ENCODE assay signal across 9 mouse cellular contexts in genomic region chr10:115816511-115816910, GRCm38 (mm10). TPM values are rescaled to one million over a fixed set of nuclear protein-coding genes. Genes with fewer than 3 reads are reported as not detected.
DNase-seq lines count a peak whose midpoint lies in the region; ATAC-seq and TF ChIP-seq lines count a peak whose summit lies in the region.
"Had no signal": no experiment of that assay in that cellular context is flagged by ENCODE, and none has a peak within 500 bp of the region (broad histone marks: within the 10 kb centered on the region; RNA-seq: fewer than 3 reads in every experiment).

Tspan8 (plus strand) TSS chr10:115816832.

- peak within 1 kb of the TSS; percentile 88 for H3K27ac ChIP-seq in liver, embryonic 11.5 days (ENCODE audit: low read depth, low read length)
- H3K27ac ChIP-seq in gastrocnemius, adult 2 months, result peak within 1 kb of the TSS; percentile 87
- H3K27ac ChIP-seq in liver, embryonic 15.5 days (replicated peaks), result peak within 1 kb of the TSS; percentile 95
- peak within 1 kb of the TSS; percentile 79 for H3K27ac ChIP-seq in stomach, embryonic 16.5 days (ENCODE audit: low read length)
- H3K27ac ChIP-seq: limb, embryonic 12.5 days had no signal

- no peak for TF ChIP-seq CTCF in gastrocnemius, adult 2 months (IDR thresholded peaks at IDR 0.05)

- peak within 1 kb of the TSS; percentile 56 for H3K9ac ChIP-seq in liver, embryonic 11.5 days (ENCODE audit: low read depth, low read length)
- H3K9ac ChIP-seq in liver, embryonic 15.5 days, result peak within 1 kb of the TSS; percentile 66
- 0 out of 2 replicates have a peak within 1 kb of the TSS, but pooled peaks have one; percentile 44 for H3K9ac ChIP-seq in stomach, embryonic 16.5 days (ENCODE audit: low read length)
- H3K9ac ChIP-seq: limb, embryonic 12.5 days had no signal

- 0 out of 2 replicates have a peak, but pooled peaks cover 2% of the 10 kb centered on the region for H3K4me1 ChIP-seq in liver, embryonic 11.5 days (replicated peaks; ENCODE audit: control insufficient read depth, insufficient read depth, low read length)
- peaks cover 41% of the 10 kb centered on the region for H3K4me1 ChIP-seq in liver, embryonic 15.5 days (replicated peaks)
- H3K4me1 ChIP-seq in stomach, embryonic 16.5 days (ENCODE audit: control insufficient read depth, insufficient read depth, low read length), result no peaks in the 10 kb centered on the region; the same call in 1 of the 2 replicates

- intact Hi-C loops in gastrocnemius, adult 2 months (cut with DNase I), result no loop called here

- peak within 1 kb of the TSS; percentile 54 for H3K4me2 ChIP-seq in liver, embryonic 11.5 days
- peak within 1 kb of the TSS; percentile 61 for H3K4me2 ChIP-seq in liver, embryonic 15.5 days
- H3K4me2 ChIP-seq in stomach, embryonic 16.5 days (ENCODE audit: low read depth, low read length), result peak within 1 kb of the TSS; percentile 20
- H3K4me2 ChIP-seq: limb, embryonic 12.5 days had no signal

- no peaks in the 10 kb centered on the region for H3K9me3 ChIP-seq in liver, embryonic 11.5 days (ENCODE audit: control insufficient read depth, low read length)
- no peaks in the 10 kb centered on the region for H3K9me3 ChIP-seq in liver, embryonic 15.5 days (replicated peaks)
- no peaks in the 10 kb centered on the region for H3K9me3 ChIP-seq in stomach, embryonic 16.5 days (replicated peaks; ENCODE audit: control insufficient read depth, low read length)
- H3K9me3 ChIP-seq: limb, embryonic 12.5 days had no signal

- peak; percentile 16 for ATAC-seq in liver, embryonic 11.5 days (replicated peaks; ENCODE audit: low FRiP score)
- peak; percentile 5; the same call in 1 of the 2 replicates for ATAC-seq in liver, embryonic 15.5 days (ENCODE audit: insufficient read depth)
- peak; percentile 34; the same call in 1 of the 2 replicates for ATAC-seq in stomach, embryonic 16.5 days (ENCODE audit: insufficient read depth, low FRiP score)

- no peaks in the 10 kb centered on the region for H3K36me3 ChIP-seq in liver, embryonic 11.5 days (ENCODE audit: control insufficient read depth, insufficient read depth, low read length)
- peaks cover 17% of the 10 kb centered on the region for H3K36me3 ChIP-seq in liver, embryonic 15.5 days (replicated peaks)
- no peaks in the 10 kb centered on the region for H3K36me3 ChIP-seq in stomach, embryonic 16.5 days (ENCODE audit: control insufficient read depth, insufficient read depth, low read length)
- H3K36me3 ChIP-seq: limb, embryonic 12.5 days had no signal

- H3K27me3 ChIP-seq in liver, embryonic 11.5 days (replicated peaks; ENCODE audit: control insufficient read depth, insufficient read depth, low read length), result no peaks in the 10 kb centered on the region
- no peaks in the 10 kb centered on the region for H3K27me3 ChIP-seq in liver, embryonic 15.5 days
- H3K27me3 ChIP-seq in stomach, embryonic 16.5 days (ENCODE audit: control insufficient read depth, insufficient read depth, low read length), result no peaks in the 10 kb centered on the region
- H3K27me3 ChIP-seq: limb, embryonic 12.5 days had no signal

- DNase-seq in liver, embryonic 11.5 days (ENCODE audit: low spot score), result no peak
- no peak for DNase-seq in liver
- DNase-seq in gastrocnemius, adult 2 months, result no peak
- DNase-seq in embryo, embryonic 10 days (ENCODE audit: low spot score), result no peak
- DNase-seq in layer of hippocampus, adult 9-11 months, result no peak
- DNase-seq: right cerebral cortex, postnatal 25 days had no signal

- peak within 1 kb of the TSS; percentile 51 for H3K4me3 ChIP-seq in liver, embryonic 11.5 days (ENCODE audit: low read depth, low read length)
- H3K4me3 ChIP-seq in gastrocnemius, adult 2 months, result peak within 1 kb of the TSS; percentile 68
- H3K4me3 ChIP-seq in liver, embryonic 15.5 days (replicated peaks), result peak within 1 kb of the TSS; percentile 65
- peak within 1 kb of the TSS; percentile 42 for H3K4me3 ChIP-seq in stomach, embryonic 16.5 days (replicated peaks; ENCODE audit: low read length)
- H3K4me3 ChIP-seq: limb, embryonic 12.5 days had no signal

- WGBS in liver, embryonic 11.5 days, result 28% methylated on average over 6 of the region's 6 CpGs
- WGBS in liver, embryonic 15.5 days (ENCODE audit: insufficient replicate concordance), result 17% methylated on average over 6 of the region's 6 CpGs
- WGBS in stomach, embryonic 16.5 days, result 33% methylated on average over 6 of the region's 6 CpGs

RNA-seq across cellular contexts. Expression of gene Tspan8, which starts in this region (rescaled TPM):
- 39.6 and 42.1 TPM in 2 replicates for polyA plus RNA-seq in liver, embryonic 11.5 days (2014; fragmentation: Nextera tagmentation; extraction: Ambion mirVana)
- 100 to 1,000 TPM in 1 of 2 experiments, 10 to 100 TPM in 1; 73.0 to 109 TPM for total RNA-seq in gastrocnemius, adult 2 months (2021)
- polyA plus RNA-seq in liver, embryonic 15.5 days (2015; fragmentation: Nextera tagmentation; extraction: Ambion mirVana), result 53.8 and 59.4 TPM in 2 replicates
- 130 and 145 TPM in 2 replicates for polyA plus RNA-seq in stomach, embryonic 16.5 days (2015; fragmentation: Nextera tagmentation; extraction: Ambion mirVana)
